In the genomic region with DNA sequence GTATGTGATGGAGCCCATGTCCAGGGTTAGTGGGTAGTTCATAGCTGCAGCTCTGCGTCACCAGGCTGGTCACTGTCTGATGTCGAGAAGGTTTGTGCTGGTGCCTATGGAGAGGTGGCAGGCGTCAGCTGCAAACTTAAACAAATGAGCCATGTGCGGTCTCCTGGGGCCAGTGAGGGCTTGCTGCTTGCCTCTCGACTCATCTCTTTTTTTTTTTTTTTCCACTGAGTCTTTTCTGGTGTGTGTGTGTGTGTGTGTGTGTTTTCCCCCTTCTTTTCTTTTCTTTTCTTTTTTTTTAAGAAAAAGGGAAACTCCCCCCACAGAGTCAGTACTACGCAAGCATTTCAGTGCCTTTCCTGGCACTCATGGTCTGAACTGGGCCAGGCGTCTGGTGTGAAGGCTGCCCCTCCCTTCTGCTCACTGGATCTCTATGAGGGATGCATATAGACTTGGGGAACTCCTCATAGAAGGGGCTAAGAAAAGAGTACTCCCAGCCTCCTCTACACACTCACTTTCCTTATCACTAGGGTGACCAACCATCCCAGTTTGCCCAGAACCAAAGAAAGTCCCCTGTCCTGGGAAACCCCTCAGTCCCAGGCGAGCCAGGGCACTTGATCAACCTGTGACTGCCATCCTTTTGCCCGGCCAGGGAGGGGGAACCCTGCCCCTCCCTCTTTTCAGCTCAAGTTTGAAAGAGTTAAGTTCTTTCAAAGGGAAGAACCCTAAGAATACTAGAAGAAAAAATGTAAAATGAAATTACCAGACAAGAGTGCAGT, we compare ENCODE assay signal across 1 mouse cellular context.
TF ChIP-seq lines count a peak whose summit lies in the region.

No protein-coding gene starts in this region.

TF ChIP-seq in CH12.LX, 34 proteins besides CTCF, POLR2A, EP300 and RAD21 (continued from another document):
- TF ChIP-seq MAX (IDR thresholded peaks at IDR 0.05; ENCODE audit: low read length): peak; percentile 96
- TF ChIP-seq ELF1 (IDR thresholded peaks at IDR 0.05; ENCODE audit: low read depth, low read length): peak; percentile 71; the same call in 1 of the 2 replicates
- TF ChIP-seq CHD1 (IDR thresholded peaks at IDR 0.05; ENCODE audit: low read depth, low read length): peak; percentile 81; the same call in 1 of the 2 replicates
- TF ChIP-seq E2F4 (IDR thresholded peaks at IDR 0.05; ENCODE audit: insufficient replicate concordance, low read depth, low read length): peak; percentile 54; the same call in 1 of the 2 replicates
- peak; percentile 100 for TF ChIP-seq ZNF384 (IDR thresholded peaks at IDR 0.05; ENCODE audit: low read depth, low read length)
- TF ChIP-seq ETS1 (conservative IDR thresholded peaks at IDR 0.05; ENCODE audit: low read depth, low read length): peak; percentile 100
- TF ChIP-seq MAZ (IDR thresholded peaks at IDR 0.05; ENCODE audit: low read depth, low read length): peak; percentile 97
- TF ChIP-seq IRF4 (IDR thresholded peaks at IDR 0.05; ENCODE audit: low read depth, low read length): peak; percentile 93
- peak; percentile 90 for TF ChIP-seq MAFK (IDR thresholded peaks at IDR 0.05; ENCODE audit: insufficient replicate concordance, low read length)
- peak; percentile 98 for TF ChIP-seq TCF12 (IDR thresholded peaks at IDR 0.05; ENCODE audit: low read depth, low read length)
- peak; percentile 75; the same call in 1 of the 2 replicates for TF ChIP-seq JUND (conservative IDR thresholded peaks at IDR 0.05; ENCODE audit: low read depth, low read length)
- peak; percentile 98 for TF ChIP-seq MYC (IDR thresholded peaks at IDR 0.05; ENCODE audit: low read depth, low read length)
- TF ChIP-seq USF2 (conservative IDR thresholded peaks at IDR 0.05; ENCODE audit: low read depth, low read length): no peak
- peak; percentile 99 for TF ChIP-seq SIN3A (IDR thresholded peaks at IDR 0.05; ENCODE audit: low read length)
- TF ChIP-seq BHLHE40 (IDR thresholded peaks at IDR 0.05; ENCODE audit: low read depth, low read length): peak; percentile 99
